Mouse (Mus musculus) liver, embryonic 18 days (tissue): ENCODE data around the gene Lrtm2. TPM values are rescaled to one million over a fixed set of nuclear protein-coding genes. Genes with fewer than 3 reads are reported as not detected.

Experiments
- polyA plus RNA-seq: library from polyadenylated mRNA; depleted of rRNA; stranded (reverse); fragments of >200 nt; gene quantifications from 2 replicates; pipeline ENCODE4 v1.2.3, GENCODE M21; 2012; rRNA removed

The Lrtm2 gene
- 0.01 TPM in 1 of 2 replicates, not detected in the other for polyA plus RNA-seq

GRCm38 (mm10) chr6:119330506-119330905, at the start of gene Lrtm2:
Gene Lrtm2 (minus strand): TSS chr6:119330766.

Other genes starting within 250 kb of the Lrtm2 start
- 6.6 and 6.8 TPM in 2 replicates for gene Dcp1b, start 155.5 kb downstream of the Lrtm2 start, polyA plus RNA-seq
- 0.34 and 0.59 TPM in 2 replicates for gene Cacna1c, start 134.3 kb downstream of the Lrtm2 start, polyA plus RNA-seq
- 0.48 and 0.52 TPM in 2 replicates for gene Cacna2d4, start 94.2 kb downstream of the Lrtm2 start, polyA plus RNA-seq
- gene Adipor2, start 86.9 kb upstream of the Lrtm2 start, polyA plus RNA-seq: 52.0 and 69.3 TPM in 2 replicates
- 14.8 and 15.4 TPM in 2 replicates for gene Fbxl14, start 148.9 kb upstream of the Lrtm2 start, polyA plus RNA-seq
- gene Wnt5b, start 213.6 kb upstream of the Lrtm2 start, polyA plus RNA-seq: 0.23 and 0.30 TPM in 2 replicates